Mouse (Mus musculus) fibroblast of lung, adult 2 months (primary cell): Measurements from ENCODE around the gene Sh3kbp1.

ENCODE experiments used
- DNase-seq: peaks from one replicate; pipeline ENCODE4 v3.0.0-alpha.2; 2011; ENCODE audit warnings: low read depth

Sh3kbp1 gene

DNA sequence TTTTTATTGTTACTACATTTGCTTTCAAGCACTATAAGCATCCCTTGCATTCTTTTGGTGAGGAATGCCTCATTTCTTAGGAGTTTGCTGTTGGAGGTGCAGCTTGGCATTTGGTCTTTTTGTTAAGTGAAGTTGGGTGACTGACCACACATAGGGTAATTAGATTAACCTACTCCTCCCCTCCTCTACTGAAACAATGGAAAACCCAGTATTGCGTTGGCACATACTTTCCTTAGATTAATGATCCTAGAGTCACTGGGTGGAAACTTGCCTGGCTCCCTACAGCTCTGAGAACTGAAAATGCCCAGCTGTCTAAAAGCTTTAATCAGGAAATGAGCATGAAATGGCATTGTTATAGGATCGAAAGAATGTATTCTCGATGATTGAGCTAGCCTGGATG lies 117.5 kb downstream of the Sh3kbp1 start:
- no peak for DNase-seq

DNA sequence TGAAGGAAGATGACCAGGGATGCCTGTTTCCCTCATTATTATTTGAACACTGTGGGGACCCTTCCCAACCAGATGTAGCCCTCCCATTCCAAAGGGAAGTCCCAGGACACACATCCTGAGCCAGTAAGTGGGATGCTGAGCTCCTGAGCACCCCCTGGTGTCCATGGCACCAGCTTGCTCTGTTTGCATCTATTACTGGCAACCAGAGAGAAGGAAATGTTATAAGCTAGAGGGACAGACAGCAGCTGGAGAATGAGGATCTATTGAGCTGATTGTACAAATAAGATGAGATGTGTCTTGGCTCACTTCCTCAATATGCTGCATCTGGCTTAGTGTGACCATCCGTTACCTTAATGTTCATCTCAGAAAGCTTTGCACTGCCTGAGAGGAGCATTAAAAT lies 124.8 kb downstream of the Sh3kbp1 start:
- no peak for DNase-seq

DNA sequence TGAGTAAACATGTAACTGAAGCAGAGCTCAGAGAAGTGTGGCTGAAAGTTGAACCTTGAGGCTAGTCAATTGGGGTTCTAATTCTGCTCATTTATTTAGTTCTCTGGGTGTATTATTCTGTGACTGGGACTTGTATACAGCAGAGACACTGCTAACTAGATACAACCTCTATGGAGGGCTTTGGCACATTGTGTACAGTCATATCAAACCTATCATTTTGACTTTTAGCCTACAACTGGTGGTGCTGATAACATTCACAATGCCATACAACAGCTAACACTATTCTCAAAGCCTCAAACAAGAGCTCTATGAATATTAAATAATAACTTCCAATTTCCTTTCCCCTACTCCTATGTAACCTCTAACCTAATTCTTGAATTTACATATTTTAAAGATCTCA lies 129.2 kb downstream of the Sh3kbp1 start:
- no peak for DNase-seq

DNA sequence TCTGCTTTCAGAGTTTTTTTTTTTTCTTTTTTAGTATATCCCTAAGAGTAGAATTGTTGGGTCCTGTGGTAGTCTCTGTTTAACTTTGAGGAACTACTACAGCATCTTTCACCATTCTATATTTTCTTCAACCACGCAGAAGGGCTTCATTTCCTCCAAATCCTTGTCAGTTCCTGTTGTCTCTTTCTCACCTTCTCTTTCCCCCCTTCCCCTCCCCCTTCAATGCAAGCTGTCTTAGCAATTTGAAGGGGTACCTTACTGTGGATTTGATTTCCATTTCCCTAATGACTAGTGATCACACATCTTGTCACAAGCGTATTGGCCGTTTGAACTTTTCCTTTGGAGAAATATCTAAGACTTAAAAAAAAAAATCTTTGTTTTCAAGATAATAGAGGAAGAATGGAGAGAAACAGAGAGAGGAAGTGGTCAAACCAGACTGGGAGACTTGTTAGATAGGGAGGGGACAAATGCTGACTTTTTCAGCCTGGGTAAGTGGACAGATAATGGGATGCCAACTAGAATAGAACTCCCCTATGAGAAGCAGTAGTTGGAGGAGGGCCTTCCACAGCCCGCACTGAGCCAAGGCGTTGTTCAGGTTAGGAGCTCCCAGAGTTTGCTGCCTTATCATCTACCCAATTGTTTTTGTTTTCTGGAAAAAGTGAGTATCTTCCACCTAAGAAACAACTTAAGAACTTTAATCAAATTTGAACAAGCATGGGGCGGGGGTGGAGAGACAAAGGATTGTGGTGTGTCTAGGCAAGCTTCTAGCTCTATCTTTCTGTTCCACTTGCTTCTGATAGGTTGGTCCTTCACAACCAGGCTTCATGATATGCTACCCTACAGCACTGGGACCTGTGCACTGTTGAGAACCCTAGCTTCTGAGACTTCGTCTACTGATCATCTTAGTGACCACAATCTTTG lies 130.1 kb downstream of the Sh3kbp1 start:
- no peak for DNase-seq

DNA sequence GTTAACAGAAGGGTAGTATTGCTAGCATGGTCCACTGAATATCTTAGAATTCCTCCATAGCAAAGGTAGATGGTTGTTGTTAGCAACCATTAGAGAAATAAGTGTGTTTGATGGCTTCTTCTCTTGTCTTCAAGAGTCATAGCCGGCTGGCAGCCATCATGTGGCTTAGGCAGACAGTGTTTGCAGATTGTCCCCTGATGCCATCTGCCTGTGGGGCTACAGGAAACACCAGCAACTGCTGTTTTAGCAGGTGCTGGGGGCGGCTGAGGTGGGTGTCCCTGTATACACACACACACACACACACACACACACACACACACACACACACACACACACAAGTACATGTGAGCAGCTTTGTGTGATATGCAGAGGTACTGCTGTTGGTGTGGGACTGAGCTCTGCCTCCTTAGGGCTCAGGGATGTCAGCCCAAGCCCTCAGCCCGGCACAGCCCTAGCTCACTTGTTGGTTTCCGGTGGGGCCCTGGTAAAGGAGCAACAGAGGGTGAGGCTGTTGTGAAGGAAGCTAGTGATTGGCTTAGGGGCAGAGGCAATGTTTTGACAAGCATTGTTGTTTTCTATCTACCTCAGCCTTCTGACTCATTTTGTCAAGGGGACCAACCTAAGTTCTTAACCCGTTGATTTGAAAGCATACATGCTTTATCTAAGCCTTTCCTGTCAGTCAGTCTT lies 130.9 kb downstream of the Sh3kbp1 start:
- no peak for DNase-seq

DNA sequence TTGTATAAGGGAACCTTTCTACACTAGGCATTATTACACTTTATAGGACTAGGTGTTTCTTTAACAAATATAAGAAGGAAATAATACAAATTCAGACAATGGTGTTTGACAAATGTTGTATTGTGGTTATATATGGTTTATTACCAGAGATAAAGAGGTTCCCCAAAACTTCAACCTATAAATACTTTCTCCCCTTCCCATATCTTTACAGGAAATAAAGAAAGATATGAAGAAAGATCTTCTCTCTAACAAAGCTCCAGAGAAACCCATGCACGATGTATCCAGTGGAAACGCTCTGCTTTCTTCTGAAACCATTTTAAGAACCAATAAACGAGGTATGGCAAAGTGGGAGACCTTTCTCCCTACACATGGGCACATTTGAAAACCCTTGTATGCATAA lies 136.7 kb downstream of the Sh3kbp1 start:
- DNase-seq: no peak

DNA sequence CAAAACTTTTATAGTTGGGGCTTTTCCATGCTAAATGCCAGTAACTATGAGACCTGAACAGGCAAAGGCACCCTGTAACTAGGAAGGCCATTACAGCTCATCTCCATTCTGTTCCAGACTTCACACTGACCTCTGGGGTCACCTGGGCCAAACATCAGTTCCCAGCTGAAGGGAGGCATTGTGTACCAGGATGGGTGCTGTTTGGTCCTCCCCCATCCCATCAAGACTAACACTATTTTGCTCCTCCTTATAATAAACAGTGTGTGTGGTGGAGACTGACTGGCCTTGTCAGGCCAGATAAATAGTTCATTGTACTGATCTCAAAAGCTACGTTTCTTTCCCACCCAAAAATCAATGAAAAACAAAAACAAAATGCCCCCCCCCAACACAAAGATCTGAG lies 138.8 kb downstream of the Sh3kbp1 start:
- DNase-seq: no peak

DNA sequence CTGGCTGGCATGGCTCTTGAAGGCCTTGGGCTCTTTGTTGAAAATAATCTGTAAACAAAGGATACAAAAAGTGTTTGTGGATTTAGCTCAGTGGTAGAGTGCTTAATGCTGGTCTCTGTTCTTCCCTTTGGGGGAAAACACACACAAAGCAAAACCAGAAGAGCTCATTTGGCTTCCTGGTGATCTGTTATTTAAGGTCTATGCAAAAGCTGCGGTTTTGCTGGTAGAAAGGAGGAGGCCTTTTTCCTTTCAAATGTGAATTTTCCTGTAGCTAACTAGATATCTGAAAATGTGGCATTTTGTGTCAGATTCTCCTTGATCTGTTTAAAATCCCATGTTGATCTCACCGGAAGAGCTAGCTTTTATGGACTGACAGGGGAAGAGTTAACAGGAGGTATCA lies 141.9 kb downstream of the Sh3kbp1 start:
- no peak for DNase-seq

DNA sequence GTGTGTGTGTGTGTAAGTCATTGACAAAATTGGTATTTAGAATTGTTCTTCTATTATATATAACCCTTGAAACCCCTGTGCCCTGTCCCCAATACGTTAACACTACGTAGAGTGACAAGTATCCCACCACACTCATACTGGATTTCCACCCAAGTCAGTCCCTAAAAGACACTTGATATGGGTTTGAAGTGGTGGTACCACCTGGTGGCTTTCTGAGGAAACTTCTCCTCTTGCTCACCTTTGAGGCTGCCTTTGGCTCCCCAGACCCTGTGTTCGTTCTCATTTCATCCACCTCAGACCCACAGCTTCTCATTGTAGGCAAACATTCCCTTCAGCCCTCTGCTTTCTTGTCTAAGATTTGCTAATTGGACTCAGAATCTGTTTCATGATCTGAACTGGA lies 142.7 kb downstream of the Sh3kbp1 start:
- DNase-seq: no peak

DNA sequence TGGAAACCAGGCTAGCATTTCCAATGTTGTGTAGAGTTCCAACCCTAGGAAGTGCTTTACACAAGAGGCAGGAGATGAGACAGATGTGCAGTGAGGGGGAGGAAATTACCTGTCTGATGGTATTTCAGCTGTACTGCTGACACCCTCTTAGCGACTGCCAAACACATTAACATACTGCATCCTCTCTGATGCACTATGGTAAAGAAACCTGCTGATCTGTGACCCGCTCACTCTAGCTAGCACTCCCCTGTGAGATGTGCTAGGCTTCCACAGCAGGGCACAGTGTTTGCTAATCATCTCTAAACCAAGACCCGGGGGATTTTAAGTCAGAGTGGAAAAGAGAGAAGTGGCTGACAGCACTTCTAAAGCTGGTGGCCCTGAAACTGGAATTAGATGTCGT lies 145.1 kb downstream of the Sh3kbp1 start:
- no peak for DNase-seq

DNA sequence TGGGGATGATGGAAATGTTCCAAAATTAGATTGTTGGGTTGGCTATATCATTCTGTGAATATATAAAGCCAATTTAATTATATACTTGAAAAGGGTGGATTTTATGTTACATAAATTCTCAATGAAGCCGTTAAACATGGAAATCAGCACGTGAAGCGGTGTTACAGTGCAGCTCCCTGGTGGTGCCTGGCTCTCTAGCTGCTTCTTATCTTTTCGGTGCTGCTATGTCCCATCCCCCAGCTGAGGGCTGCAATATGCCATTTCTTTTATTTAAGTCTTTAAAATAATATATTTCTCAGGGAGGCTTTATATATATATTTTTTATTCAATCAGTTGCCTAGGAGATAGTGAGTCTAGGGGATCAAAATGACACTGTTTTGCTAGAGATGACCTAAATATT lies 148.0 kb downstream of the Sh3kbp1 start:
- no peak for DNase-seq

DNA sequence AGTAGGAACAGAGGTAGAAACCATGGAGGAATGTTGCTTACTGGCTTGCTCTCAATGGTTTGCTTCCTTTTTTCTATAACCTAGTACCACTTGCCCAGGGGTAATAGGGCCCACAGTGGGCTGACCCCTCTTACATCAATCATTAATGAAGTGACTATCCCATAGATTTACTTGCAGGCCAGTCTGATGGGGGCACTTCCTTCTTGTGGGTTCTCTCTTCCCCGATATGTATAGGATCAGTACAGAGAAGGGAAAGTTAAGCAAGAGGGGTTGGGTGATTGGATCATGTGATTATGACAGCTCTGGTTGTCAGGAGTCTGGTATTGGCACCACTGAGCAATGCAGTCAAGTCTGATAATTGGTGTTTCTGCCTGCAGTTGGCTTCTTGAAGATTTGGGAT lies 151.7 kb downstream of the Sh3kbp1 start:
- no peak for DNase-seq

DNA sequence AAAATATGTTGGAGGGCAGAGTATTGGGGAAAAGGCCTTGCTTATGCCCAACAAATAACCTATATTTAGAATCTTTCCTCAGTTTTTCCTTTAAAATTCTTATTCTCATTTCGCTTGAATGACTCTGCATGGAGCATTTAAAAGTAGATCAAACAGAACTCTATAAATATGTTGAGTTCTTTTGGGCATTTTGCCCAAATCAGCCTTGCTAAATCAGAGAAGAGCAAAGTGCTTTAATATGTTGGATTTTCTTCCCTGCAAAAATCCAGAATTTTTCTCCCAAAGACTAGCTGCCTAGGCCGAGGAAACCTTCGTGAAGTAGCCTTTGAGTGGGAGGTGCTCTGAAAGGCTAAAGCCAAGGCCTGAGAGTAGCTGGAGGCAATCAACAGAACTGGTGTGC lies 163.4 kb downstream of the Sh3kbp1 start:
- no peak for DNase-seq

DNA sequence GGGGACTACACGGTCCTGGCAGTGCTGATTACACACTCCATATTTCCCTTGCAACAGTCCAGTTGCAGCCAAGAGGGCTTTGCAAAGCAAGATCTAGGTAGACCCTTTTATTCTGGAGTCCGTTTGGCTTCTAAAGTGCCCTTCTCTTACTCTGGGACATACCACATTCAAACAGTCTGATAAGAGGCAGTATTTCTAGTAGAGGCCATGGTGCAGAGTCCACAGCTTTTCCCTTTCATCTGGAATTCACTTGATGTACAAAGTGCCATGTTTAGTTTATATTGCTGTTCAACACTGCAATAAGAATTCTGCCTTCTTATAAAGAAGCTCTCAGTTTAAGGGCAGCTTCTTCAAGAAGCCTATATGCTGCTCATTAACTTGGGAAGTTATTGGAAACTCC lies 168.5 kb downstream of the Sh3kbp1 start:
- no peak for DNase-seq

DNA sequence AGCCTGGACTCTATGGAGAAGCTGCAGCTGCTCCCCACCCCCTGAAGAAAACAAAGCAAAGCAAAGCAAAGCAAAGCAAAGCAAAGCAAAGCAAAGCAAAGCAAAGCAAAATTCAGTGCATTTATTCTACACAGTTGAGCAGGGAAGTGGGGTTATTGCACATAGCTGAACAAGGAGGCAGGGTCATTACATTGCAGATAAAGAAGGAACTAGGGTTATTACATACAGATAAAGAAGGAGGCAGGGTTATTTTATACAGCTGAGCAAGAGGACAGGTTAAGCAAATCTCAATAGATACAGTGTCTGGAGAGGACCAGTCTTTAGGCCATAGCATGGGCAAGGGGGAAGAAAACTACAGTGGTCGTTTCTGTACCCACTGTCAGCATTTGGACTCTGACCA lies 177.3 kb downstream of the Sh3kbp1 start:
- DNase-seq: no peak

DNA sequence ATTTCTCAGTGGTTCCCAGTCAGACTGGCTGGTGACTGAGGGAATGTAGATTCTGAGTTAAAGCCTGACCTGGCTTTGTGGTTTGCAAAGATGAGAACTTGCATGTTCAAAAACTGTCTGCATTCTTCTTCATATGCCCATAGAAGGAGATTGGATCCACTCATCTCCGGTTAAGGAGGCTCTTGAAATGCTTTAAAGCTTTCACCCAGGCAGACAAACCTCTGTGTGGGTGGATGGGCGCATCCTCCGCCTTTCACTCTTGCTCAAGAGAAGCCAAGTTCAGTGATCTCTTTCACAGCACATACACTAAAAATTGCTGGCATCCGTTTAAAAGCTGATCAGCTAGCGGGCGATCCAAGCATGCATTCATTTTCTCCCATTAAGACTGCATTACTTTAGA lies 182.4 kb downstream of the Sh3kbp1 start:
- peak; percentile 14 for DNase-seq

DNA sequence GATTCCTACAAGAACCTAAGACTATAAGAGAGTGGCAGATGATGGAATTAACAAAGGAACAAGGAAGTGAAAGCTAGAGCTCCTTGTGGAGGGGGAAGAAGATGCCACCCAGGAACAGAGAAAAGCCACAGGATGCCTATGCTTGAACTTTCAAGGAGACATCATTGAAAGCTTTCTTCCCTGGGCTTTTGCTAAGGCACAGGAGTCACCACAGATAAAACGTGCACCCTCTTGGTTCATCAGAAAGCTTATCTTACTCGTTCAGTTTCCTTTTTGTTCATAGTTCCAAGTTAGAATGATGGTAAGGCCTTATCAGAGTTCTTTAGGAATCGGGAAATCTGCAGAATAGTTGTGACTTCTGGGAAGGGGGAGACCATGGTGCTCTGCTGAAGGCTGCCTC lies 183.4 kb downstream of the Sh3kbp1 start:
- DNase-seq: no peak

DNA sequence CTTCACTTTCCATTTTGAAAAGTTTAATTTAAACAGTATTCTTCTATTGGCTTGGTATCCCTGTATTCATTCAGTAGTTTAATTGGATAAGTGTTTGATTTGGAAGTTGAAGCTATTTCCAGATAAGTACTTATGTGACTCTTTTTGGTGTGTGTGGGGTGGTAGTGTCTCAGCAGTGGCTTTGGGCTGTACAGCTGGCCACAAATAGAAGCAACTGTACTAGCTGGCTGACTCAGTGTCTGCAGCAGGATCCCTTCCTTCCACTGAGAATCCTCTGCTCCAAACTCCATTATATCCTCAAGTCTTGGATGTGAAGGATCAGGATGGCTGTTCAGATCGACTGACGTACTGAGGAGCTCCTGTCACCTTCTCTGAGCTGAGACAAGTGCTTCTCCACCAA lies 190.4 kb downstream of the Sh3kbp1 start:
- no peak for DNase-seq

DNA sequence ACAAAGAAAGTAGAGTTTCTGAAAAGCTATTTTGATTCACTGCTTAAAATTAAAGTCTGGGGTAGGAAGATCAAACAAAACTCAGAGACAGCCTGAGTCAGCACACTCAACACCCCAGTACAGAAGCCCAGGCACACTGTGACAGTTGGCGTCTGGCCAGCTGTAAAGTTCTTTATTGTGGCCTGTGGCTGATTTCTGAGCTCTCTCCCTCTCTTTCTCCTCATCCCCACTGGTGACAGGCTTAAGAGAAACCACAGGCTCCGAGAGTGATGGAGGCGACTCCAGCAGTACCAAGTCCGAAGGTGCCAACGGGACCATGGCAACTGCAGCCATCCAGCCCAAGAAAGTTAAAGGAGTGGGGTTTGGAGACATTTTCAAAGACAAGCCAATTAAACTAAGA lies 201.1 kb downstream of the Sh3kbp1 start:
- no peak for DNase-seq

DNA sequence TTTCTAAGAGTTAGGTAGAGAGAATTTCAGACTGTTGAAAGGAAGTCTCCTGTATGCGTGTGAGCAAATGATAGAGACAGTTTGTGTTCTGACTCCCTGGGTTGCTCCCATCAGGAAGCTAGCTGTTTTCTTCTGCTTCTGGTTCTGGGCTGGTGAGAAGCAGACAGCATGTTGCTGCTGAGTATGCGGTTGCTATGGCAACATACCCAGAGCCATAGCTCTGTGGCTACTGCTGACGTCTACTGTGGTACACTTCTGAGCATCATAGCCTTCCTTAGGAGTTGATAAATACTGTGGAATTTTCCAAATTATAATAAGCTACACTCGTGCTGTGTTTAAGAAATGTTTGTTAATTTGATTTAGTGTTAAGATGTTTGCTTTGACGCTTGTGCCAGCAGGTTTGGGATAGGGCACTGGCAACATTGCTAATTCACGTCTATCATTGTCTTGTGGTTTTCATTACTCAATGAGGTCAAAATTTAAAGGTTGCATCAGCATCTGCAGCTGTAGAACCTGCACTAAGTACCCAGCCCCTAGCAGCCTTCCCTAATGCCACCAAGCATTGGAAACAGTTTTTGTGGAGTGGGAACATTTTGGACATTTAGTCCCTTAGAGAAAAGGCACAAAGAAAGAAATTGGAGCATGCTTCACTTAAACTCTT lies 202.2 kb downstream of the Sh3kbp1 start:
- no peak for DNase-seq

DNA sequence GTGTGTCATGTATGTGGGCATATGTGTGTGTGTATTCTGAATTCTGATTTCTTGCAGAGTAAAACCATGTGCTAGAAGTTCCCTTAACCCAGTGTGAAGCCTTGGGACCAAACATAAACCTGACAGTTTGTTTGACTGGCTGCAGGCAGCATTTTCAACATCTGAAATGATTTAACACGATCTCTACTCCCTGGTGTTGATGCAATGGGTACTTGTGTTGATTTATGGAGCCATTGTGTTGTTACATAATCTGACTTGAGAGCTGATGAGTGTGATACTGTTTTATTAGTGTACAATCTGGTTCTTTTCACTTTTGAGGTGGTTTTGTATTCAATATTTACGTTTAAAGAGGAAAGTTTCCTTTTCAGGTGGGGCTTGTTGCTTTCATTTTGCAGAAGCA lies 204.1 kb downstream of the Sh3kbp1 start:
- no peak for DNase-seq

DNA sequence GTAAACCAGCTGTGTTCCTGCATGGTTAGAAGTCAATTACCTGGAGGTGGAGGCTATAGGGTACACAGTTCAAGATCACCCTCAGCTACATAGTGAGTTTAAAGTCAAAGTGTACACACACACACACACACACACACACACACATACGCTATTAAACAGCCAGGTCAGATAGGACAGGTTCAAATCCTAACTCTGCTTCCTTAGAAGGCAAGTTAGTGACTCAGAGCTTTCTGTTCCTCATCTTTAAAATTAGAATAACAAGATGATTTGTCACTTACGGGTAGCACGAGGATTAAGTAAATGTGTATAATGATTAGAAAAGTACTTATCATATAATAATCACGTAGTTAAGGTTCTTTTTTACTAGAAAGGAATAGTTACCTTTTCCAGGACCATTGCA lies 208.2 kb downstream of the Sh3kbp1 start:
- DNase-seq: no peak

DNA sequence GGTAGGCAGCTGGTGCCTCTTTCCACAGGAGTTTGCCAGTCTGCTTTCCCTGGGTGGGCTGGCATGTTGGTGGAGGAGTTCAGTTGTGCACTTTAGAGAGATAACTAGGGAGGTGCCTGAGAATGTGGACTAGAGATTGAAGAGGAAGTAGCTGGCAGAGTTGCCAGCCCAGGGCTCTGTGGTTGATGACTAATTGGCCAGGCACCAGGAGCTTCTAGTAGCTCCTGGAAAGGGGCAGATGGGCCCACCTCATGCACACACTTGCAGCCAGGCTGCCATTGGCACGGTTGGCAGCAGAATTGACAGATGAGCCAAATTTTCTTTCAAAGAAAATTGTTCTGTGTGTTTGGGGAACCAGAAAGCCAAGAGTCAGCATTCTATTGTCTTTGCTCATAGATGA lies 210.3 kb downstream of the Sh3kbp1 start:
- no peak for DNase-seq
